Mouse (Mus musculus) hindbrain, postnatal 0 days (tissue): ENCODE measurements around the gene Tnk1. TPM values are rescaled to one million over a fixed set of nuclear protein-coding genes. Genes with fewer than 3 reads are reported as not detected.
A peak's percentile ranks its signal among the peaks of the same experiment; 100 is the strongest.
"Not testable (repeated sequence)": the region's sequence is repeated elsewhere in the genome, so short reads cannot be mapped to it uniquely, and the experiment has no call there.

ENCODE experiments used
- ATAC-seq: fragments of 200-750 bp; cut with Nextera tagmentation; 2 replicates; pipeline ENCODE4 v1.8.0; 2017; ENCODE audit warnings: mild to moderate bottlenecking, moderate TSS enrichment, moderate library complexity
- DNase-seq: peaks from one replicate; pipeline ENCODE4 v3.0.0-alpha.2; 2015; ENCODE audit warnings: low spot score
- H3K27ac ChIP-seq: fragments of 300-500 bp; sonication (generic); 2 replicates; pipeline ENCODE4 v1.5.1; 2014; ENCODE audit warnings: mild to moderate bottlenecking
- H3K27me3 ChIP-seq: fragments of 300-500 bp; sonication (generic); 2 replicates; pipeline ENCODE4 v1.6.1; 2014; ENCODE audit warnings: low read length, mixed read lengths; ENCODE audit not compliant: insufficient read depth
- H3K36me3 ChIP-seq: fragments of 300-500 bp; sonication (generic); 2 replicates; pipeline ENCODE4 v1.6.1; 2014; ENCODE audit warnings: low read length, mixed read lengths; ENCODE audit not compliant: insufficient read depth
- H3K4me1 ChIP-seq: fragments of 300-500 bp; sonication (generic); 2 replicates; pipeline ENCODE4 v1.6.1; 2014; ENCODE audit warnings: antibody characterized with exemption, low read length, mixed read lengths; ENCODE audit not compliant: insufficient read depth
- H3K4me2 ChIP-seq: fragments of 300-500 bp; sonication (generic); 2 replicates; pipeline ENCODE4 v1.6.1; 2014; ENCODE audit warnings: low read depth, mild to moderate bottlenecking, low read length, moderate library complexity, mixed read lengths
- H3K4me3 ChIP-seq: fragments of 300-500 bp; sonication (generic); 2 replicates; pipeline ENCODE4 v1.5.1; 2014; ENCODE audit warnings: low read length
- H3K9ac ChIP-seq: fragments of 300-500 bp; sonication (generic); replicated peaks from 2 replicates; pipeline ENCODE4 v1.6.1; 2014; ENCODE audit warnings: mild to moderate bottlenecking, low read length, moderate library complexity, mixed read lengths
- H3K9me3 ChIP-seq: fragments of 300-500 bp; sonication (generic); 2 replicates; pipeline ENCODE4 v1.6.1; 2016; ENCODE audit warnings: low read length, mixed read lengths
- CTCF ChIP-seq: IDR thresholded peaks from 2 replicates; pipeline ENCODE4 v1.5.1; 2016; ENCODE audit warnings: antibody characterized with exemption, control low read depth, low read depth
- WGBS: fragments of 180-500 bp; shearing (Covaris S2); extraction: QIAGEN DNeasy Blood & Tissue Kit; methylation state at CpG from one replicate; pipeline ENCODE4 v1.1.7; 2014; 5-methylcytosine and 5-hydroxymethylcytosine counted together
- polyA plus RNA-seq: library from polyadenylated mRNA; unstranded; fragments of >200 nt; fragmentation: Nextera tagmentation; extraction: Ambion mirVana; gene quantifications from 2 replicates; pipeline ENCODE4 v1.2.1, GENCODE M21; 2015
- total RNA-seq: library from RNA; depleted of rRNA; stranded (reverse); fragments of >200 nt; gene quantifications from 2 replicates; pipeline ENCODE4 v1.2.3, GENCODE M21; 2014

Gene Tnk1
- total and polyA plus RNA-seq, 2 experiments from 2014 or later, result not detected

- H3K27me3 ChIP-seq, result no peaks in the 10 kb centered on the region
- no peak for TF ChIP-seq CTCF
- 85% methylated on average over 2 of the region's 2 CpGs for WGBS
- no peaks in the 10 kb centered on the region for H3K9me3 ChIP-seq
- no peaks in the 10 kb centered on the region for H3K36me3 ChIP-seq
- H3K4me3 ChIP-seq, result no peak overlapping the region
- ATAC-seq (no peak), DNase-seq (no peak)
- no peaks in the 10 kb centered on the region for H3K4me1 ChIP-seq
- H3K27ac ChIP-seq, result no peak overlapping the region
- no peak overlapping the region for H3K9ac ChIP-seq
- no peak overlapping the region for H3K4me2 ChIP-seq
Measured at GRCm38 (mm10) chr11:69870289-69871069, 11.9 kb upstream of the Tnk1 start.

- DNase-seq (no peak), ATAC-seq (no peak)
- Histone ChIP-seq H3K27ac (no peak overlapping the region), H3K27me3 (no peaks in the 10 kb centered on the region), H3K4me3 (no peak overlapping the region), H3K4me2 (no peak overlapping the region), H3K36me3 (no peaks in the 10 kb centered on the region), H3K9me3 (no peaks in the 10 kb centered on the region), H3K9ac (no peak overlapping the region), H3K4me1 (no peaks in the 10 kb centered on the region)
- 65% methylated on average over 9 of the region's 9 CpGs for WGBS
- no peak for TF ChIP-seq CTCF
Measured at GRCm38 (mm10) chr11:69867335-69867734, 8.8 kb upstream of the Tnk1 start.

GRCm38 (mm10) chr11:69865561-69865960, 7.0 kb upstream of the Tnk1 start:
- H3K36me3 ChIP-seq, result no peaks in the 10 kb centered on the region
- H3K27ac ChIP-seq, result no peak overlapping the region
- H3K9me3 ChIP-seq, result no peaks in the 10 kb centered on the region
- WGBS, result 65% methylated on average over 9 of the region's 9 CpGs
- no peak overlapping the region for H3K9ac ChIP-seq
- H3K4me2 ChIP-seq, result no peak overlapping the region
- no peak for DNase-seq
- no peak overlapping the region for H3K4me3 ChIP-seq
- H3K27me3 ChIP-seq, result no peaks in the 10 kb centered on the region
- H3K4me1 ChIP-seq, result no peaks in the 10 kb centered on the region
- TF ChIP-seq CTCF, result no peak
- ATAC-seq, result no peak

GRCm38 (mm10) chr11:69864138-69864860, 5.8 kb upstream of the Tnk1 start:
- H3K27ac ChIP-seq, result no peak overlapping the region
- TF ChIP-seq CTCF, result no peak
- H3K27me3 ChIP-seq, result 0 out of 2 replicates have a peak, but pooled peaks cover under 1% of the 10 kb centered on the region
- no peak for ATAC-seq
- no peak for DNase-seq
- no peaks in the 10 kb centered on the region for H3K4me1 ChIP-seq
- 44% methylated on average over 8 of the region's 8 CpGs for WGBS
- H3K36me3 ChIP-seq, result no peaks in the 10 kb centered on the region
- no peak overlapping the region for H3K4me2 ChIP-seq
- H3K4me3 ChIP-seq, result no peak overlapping the region
- no peaks in the 10 kb centered on the region for H3K9me3 ChIP-seq
- no peak overlapping the region for H3K9ac ChIP-seq

DNA sequence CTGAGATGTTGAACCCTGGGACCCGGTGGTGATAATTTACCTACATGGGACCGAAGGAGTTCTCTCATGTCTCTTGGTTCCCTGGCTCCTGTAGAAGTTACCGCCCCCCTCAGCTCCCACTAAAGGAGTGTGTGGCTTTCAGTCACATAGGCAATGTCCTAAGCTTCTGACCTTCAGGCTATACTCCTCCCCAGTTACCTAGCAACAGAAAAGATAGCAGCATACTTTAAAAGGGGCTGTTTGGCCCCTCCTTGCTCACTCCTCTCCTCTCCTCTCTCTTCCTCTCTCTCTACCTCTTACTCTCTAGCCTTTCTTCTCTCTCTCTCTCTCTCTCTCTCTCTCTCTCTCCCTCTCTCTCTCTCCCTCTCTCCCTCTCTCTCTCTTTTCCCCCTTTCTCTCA, 5.2 kb upstream of the Tnk1 start:
- DNase-seq, H3K9ac ChIP-seq, H3K4me2 ChIP-seq, H3K9me3 ChIP-seq, H3K36me3 ChIP-seq, H3K4me1 ChIP-seq, H3K27me3 ChIP-seq, H3K27ac ChIP-seq, H3K4me3 ChIP-seq, ATAC-seq: not testable (repeated sequence)
- WGBS, result 78% methylated on average over 3 of the region's 3 CpGs

- no peaks in the 10 kb centered on the region for H3K4me1 ChIP-seq
- peak; percentile 61 for TF ChIP-seq CTCF
- H3K36me3 ChIP-seq, result peaks cover 10% of the 10 kb centered on the region
- no peak overlapping the region for H3K4me3 ChIP-seq
- 0 out of 2 replicates have a peak, but pooled peaks cover 8% of the 10 kb centered on the region for H3K27me3 ChIP-seq
- no peak overlapping the region for H3K27ac ChIP-seq
- DNase-seq, result peak; percentile 46
- WGBS, result 20% methylated on average over 16 of the region's 16 CpGs
- no peaks in the 10 kb centered on the region for H3K9me3 ChIP-seq
- no peak overlapping the region for H3K4me2 ChIP-seq
- H3K9ac ChIP-seq, result no peak overlapping the region
- peak; percentile 61 for ATAC-seq
Measured at GRCm38 (mm10) chr11:69855347-69855746, 3.2 kb downstream of the Tnk1 start.

- no peak overlapping the region for H3K27ac ChIP-seq
- no peaks in the 10 kb centered on the region for H3K9me3 ChIP-seq
- H3K4me3 ChIP-seq, result no peak overlapping the region
- 0 out of 2 replicates have a peak, but pooled peaks cover 8% of the 10 kb centered on the region for H3K27me3 ChIP-seq
- no peak for DNase-seq
- H3K9ac ChIP-seq, result no peak overlapping the region
- no peak for ATAC-seq
- 86% methylated on average over 10 of the region's 10 CpGs for WGBS
- no peak overlapping the region for H3K4me2 ChIP-seq
- no peaks in the 10 kb centered on the region for H3K4me1 ChIP-seq
- TF ChIP-seq CTCF, result no peak
- H3K36me3 ChIP-seq, result peaks cover 17% of the 10 kb centered on the region
Measured at GRCm38 (mm10) chr11:69854680-69855079, 3.9 kb downstream of the Tnk1 start.
